Mouse (Mus musculus) ovary, postnatal 14 days (tissue): ENCODE results near the gene Aff1.

Experiments used
- DNase-seq: peaks from one replicate; pipeline ENCODE4 v3.0.0; 2022; ENCODE audit warnings: low spot score

Aff1 gene

DNA sequence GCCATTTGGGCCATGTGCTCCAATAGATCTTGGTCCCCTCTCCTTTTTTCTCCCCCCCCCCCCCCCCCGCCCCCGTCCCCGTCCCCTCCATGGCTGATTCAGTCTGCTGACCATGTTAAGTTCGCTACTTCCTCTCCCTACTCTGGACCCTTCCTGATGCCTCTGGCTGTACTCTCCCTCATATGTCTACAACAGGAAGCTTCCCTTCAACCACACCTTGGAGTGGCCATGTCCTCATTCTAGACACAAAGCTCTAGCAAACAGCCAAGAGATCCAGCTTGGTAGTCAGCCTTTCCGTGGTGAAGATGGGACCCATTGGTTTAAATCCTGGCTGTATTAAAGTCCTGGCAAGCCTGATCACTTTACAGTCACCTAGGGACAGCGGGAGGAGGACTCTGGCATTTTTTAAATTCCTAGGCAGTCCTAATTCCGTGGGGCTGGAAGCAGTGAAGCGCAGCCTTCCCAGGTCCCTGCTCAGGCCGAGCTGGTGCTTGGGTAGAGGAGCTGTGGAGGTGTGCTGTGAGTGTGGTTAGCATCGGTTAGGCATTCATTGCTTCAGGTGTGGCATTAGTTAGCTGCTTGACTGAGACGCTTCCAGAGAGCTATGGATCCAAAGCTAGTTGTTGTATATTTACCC is 144.1 kb downstream of the Aff1 start:
- no peak for DNase-seq

DNA sequence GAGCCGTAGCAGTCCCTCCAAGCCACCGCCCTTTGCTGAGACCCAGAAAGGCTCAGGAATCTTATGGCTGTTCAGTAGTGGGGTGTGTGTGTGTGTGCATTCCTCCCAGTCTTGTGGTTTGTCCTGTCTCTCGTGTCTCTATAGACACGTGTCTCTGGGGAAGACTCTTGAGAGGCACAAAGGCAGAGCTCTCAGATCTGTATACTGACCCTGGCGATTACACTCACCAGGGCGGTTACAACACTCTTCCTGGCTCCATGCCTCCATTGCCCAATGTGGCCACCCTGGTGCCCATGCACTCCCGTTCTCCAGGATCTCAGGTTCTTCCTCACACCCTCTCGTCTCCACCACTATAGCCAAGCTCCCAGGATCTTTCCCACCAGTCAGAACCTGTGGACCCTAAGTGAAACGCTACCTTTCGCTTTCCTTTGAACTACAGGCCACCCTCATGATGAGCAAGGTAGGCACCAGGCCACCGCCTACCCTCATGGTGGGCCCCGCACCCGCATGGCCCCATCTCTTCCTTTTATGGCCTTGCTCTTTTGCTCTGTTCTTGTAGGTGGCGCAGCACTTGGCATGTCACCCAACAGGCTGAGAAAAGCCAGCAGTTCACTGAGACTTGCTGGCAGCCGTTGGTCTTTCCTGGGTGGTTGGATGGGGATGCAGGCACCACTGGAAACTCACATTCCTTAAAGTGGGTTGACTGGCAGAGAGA is 146.5 kb downstream of the Aff1 start:
- no peak for DNase-seq

DNA sequence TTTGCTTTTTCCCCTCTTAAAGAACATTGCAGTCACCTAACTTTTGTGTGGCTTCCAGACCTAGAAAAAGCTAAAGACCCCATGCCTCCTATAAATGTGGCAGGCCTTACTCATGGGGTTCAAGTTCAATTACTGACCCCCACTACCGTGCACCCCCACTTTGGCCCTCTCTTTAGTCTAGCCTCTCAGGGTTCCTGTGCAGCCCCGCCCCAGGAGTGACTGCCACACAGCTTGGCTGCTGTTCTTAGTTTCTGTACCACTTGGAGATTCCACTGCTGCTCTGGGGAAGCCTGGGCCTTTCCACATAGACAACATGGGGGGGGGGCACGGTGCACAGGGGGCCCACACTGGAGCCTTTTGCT is 147.1 kb downstream of the Aff1 start:
- no peak for DNase-seq

DNA sequence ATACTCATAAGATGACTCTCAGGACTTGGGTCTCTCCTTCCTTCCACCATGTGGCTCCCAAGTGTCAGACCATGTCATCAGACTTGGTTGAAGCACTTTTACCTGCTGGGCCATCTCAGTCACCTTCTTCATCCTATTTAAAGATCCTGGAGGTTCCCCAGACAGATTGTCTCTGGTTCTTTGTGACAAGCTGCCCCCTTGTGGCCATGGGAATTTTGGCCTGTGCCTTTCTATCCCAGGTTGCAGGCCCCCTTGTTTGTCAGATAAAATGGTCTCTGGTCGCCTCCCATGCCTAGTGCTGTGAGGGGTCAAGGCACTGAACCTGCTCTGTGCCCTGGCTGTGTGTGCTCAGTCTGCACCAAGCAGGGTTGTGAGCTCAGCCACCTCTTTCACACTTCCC is 151.8 kb downstream of the Aff1 start:
- peak; percentile 32 for DNase-seq

DNA sequence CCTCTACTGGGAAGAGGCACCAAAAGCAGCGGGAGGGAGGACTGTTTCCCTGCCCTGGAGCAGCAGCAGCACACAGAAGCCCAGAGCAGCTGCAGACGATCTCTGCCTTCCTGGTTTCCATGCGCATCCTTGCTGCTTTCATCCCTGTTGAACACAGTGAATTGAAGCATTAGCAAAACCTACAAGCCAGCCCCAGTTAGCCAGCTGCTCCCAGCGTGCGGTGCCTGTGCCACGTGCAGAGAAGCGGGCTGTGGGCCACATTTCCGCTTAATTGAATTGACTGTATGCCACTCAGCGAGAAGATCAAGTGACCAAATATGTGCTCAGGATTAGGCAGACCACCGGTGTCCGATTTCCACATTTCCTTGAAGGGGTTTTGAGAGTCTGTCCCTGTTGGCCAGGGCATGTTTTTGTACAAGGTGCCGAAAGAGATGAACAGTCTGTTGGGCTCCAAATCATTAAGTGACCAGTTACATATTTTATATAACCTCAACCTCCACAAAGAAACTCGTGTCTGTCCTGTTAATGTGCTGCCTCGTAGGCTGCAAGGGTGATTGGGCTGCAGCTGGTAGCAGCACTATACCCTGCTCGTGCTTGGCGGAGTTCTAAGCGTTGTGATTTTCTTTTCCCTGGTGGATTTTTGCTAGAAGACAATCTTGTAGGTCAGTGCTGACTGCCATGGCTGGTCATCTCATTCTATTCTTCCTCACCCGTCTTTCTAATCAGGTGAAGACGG is 153.4 kb downstream of the Aff1 start:
- DNase-seq, result no peak

DNA sequence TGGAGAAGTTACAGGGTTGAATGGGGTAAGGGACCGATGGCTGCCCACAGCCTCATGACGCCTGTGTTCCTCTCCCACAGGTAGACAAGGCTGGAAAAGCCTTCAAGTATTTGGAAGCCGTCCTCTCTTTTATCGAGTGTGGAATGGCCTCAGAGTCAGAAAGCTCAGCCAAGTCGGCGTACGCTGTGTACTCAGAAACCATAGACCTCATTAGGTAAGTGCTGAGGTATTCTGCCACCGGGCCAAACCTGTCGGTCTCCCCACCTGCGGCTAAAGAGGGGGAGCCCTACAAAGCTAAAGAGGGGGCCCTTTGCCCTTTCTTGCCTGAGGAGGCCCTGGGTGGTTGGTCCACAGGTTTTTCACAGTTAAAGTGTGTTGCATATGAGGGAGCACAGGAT is 154.0 kb downstream of the Aff1 start:
- DNase-seq, result no peak

DNA sequence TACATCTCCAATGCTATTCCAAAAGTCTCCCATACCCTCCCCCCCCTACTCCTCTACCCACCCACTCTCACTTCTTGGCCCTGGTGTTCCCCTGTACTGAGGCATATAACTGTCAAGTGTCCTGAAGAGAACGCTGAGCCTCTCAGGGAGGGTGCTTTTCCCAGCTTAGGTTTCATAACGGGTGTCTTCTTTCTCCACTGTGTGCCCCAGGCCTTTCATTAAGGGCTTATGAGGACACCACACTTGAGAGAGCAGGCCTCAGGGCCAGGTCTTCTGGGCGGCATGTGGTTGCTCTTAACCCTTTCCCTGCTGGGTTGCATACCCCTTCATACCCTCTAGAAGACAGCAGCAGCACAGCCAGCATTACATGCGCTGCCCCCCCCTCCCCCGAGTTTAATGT is 154.4 kb downstream of the Aff1 start:
- DNase-seq, result no peak

DNA sequence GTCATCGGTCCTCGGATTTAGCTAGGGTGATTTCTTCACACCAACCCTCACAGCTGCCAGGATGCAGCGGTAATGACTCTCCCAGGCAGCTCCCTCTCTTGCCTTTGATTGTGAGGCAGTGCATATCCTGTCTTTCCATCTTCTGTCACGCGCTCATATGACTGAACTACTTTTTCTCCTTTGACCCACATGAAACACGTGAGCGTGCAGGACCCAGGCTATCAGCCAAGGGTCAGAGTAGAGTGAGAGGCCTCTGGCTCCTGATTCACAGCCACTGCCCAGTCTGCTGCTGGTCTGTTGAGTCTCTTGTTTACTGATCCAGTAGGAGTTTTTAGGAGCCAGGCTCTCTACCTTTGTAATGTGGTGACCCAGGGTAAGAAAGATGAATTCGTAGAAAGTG is 156.4 kb downstream of the Aff1 start:
- DNase-seq, result no peak

DNA sequence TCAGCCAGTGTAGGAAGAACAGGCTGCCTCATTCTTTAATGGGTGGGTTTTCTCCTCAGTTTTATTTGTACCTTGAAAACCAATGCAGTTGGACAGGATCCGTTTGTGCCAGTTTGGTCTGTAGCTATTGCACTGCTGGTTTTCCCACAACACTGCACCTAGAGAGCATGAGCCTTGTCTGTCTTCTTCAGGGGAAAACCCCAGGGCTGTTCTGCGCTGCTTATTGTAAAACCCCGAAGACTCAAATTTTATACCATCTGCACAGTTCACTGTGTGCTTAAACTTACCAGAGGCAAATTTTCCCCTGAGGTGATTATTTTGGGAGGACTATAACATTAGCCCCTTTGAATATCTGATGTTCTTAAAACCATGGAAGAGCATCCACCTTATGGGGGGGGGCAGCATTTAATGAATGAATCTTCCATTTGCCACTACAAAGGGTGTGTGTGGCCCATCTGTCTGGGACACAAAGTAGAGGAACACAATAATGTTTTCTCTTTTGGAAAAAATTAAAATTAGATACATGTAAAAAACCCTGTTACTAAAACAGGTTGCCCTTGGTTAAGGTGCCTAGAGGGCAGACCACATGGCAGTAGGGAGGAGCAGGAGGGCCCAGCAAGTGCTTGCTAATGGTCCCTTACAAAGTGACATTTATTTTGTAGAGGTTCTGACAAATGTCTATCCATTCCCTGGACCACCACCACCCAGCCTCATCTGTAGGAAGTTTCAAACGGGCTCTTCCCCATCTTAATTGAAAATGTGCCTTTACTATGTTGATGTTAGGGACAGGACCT is 160.8 kb downstream of the Aff1 start:
- no peak for DNase-seq

DNA sequence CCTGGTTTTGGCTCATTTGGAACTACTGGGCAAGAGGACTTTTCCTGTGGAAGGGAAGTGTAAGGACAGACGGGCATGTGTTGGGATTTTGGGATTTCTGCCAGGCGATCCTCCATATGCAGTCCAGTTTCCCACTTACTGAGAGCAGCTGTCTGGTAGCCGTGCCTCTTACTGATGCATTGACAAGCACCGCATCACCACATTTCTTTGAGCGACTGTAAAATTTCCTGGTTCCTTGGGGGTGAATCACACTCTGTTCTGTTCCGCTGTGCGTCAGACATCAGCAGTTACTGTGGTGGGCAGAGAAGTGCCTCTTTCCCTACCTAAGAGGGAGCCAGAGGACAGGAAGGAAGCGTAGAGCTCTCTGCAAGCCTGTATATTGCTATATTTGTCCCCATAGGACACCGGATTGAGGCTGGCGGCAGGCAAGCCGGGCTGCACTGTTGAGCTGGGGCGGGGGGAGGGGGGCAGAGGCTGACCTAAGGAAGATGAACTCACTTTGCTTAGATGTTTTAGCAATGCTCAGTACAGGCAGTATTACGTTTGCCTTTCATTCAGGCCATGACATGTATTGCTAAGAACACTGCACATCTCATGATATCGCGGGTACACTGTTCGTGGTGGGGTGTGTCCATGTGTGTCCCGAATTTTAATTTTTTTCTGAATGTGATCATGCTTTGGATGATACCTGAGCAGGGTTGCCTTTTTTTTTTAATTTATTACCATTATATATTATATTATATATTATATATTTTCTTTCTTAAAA is 162.1 kb downstream of the Aff1 start:
- no peak for DNase-seq

DNA sequence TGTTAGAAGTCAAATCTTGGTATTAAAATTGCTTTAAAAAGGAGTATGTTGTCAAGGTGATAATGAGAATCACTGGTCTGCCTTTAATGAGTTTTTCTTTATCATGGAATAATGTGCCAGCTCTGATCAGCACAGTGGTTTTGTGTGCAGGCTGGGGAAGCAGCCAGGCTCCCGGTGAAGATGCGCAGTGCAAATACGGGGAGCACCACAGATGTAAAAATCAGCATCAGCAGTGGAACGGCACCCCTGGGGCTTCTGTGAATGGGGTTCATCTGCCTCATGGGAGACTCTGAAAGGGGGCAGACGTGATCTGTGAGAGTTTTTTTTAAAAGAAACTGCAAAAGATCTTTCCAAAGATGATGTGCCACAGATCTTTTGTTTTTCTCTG is 162.6 kb downstream of the Aff1 start:
- DNase-seq, result no peak

DNA sequence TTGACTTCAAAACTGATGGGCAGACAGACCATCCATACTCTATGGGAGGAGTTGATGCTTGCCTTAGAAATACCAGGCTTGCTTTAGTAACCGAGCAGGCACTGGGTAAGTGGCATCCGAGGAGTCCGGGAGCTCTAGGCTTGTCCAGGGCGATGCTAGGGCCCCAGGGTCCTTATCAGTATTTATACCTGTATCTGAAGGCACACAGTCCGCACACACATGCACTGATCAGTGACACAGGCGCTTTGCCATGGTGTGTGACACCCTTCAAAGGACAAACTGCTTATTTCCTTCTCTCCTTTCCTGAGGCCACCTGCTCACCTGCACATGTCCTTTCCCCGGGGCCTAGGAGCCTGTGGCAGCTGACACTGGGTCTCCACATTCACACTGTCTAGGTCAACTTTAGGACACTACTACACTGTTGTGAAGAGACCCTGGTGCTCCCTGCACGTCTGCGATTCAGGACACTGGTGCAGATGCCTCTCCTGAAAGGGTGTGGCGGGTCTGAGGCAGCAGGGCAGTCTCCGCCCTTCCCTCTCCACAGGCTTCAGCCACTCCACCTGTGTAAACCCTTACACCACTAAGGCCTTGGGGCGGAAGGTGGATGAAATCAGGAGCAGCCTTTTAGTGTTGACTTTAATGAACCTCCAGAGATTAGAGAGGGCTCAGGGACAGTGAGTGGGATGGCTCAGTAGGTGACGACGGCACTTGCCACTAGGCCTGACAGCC is 163.5 kb downstream of the Aff1 start:
- DNase-seq, result no peak

DNA sequence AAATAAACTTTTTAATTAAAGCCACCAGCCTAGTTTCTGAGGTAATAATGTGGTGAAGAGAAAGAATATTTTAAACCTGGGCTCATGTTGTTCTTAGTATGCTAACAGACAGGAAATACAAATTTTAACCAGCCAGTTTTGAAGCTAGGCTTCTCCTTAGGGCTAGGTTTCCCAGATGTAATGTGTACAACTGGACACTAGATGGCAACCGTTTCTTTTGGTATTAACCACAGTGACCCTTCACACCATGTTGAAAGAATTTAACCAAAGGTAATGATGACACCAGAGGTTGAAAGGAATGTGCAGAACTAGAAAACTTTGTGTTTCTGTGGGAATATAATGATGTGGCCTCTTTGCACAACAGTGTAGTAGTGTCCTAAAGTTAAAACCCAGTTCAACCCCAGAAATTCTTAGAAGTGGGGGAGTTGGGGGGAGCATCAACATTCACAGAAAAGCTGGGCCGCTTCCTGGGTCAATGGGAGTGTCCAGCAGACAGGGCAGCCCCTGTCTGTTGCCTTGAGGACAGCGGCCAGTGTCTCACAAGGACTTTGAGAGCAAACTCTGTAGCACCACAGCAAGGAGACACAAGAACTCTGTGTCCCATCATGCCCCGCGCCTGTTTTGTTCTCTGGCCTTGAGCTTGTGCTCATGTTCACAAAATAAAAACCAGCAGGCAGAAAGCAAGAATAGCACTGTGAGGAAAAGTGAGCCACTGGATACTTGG is 164.3 kb downstream of the Aff1 start:
- DNase-seq, result peak; percentile 52

DNA sequence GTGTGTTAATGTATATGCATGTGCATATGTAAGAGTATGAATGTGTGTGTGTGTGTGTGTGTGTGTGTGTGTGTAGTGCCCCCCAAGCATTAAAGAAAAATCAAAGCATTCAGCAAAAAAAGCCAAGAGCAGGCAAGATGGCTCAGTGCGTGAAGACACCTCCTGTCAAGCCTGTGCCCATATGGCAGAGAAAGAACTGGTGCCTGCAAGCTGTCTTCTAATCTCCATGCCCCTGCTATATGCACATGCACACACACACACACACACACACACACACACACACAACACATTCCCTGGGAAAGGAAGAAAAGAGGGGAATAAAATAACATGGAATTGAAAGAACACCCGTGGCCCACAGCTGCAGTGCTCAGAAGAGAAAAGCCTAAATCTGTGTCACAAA is 165.0 kb downstream of the Aff1 start:
- DNase-seq, result no peak

DNA sequence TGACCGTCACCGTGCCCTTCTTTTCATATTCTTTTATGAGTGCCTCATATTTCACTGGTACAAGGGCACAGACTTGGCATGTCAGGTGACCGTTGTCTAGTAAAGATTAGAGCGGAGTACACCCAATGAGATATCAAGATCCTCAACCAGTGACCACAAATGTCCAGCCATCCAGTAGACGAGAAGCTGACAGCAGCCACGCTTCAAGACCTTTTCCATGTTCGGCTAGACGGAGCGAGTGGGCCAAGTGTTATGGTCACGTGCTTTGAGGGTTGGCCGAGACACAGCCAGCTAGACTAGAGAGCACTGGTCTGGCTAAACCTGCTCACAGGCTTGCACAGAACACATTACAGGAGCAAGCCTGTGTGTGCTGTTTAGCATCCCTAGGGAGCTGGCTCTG is 168.4 kb downstream of the Aff1 start:
- DNase-seq, result no peak

DNA sequence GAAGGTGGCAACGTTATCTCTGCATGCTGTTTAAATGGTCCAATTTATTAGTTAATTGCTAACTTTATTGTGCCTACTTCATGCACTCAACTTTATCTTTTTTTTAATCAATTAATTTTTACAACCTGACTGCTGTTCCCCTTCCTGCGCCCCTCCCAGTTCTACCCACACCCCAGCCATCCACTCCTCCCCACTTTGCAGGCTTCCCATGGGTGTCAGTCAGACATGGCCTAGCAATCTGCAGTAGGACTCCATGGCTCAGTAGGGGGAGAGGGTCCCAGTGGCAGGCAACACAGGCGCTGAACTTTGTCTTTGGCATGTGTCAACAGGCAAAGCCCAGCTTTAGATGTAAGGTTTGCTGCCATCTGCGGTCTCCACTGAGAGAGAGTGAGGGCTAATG is 171.6 kb downstream of the Aff1 start:
- DNase-seq, result no peak

DNA sequence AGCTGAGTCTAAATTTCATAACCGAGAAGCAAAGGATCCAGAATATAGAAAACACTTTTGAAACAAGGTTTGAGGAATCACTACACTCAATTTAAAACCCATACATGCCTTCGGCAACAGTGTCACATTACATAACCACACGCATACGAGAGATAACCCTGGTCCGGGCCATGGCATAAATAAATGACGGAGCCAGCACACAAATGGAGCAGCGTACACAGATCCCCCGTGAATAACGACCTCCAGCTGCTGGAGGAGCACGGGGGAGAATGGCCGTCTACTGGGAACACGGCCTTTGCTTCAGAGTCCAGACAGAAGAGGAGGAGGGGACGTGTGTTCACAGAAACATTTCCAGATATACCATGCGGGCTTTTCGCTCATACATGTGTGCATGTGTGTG is 197.6 kb downstream of the Aff1 start:
- DNase-seq, result no peak

DNA sequence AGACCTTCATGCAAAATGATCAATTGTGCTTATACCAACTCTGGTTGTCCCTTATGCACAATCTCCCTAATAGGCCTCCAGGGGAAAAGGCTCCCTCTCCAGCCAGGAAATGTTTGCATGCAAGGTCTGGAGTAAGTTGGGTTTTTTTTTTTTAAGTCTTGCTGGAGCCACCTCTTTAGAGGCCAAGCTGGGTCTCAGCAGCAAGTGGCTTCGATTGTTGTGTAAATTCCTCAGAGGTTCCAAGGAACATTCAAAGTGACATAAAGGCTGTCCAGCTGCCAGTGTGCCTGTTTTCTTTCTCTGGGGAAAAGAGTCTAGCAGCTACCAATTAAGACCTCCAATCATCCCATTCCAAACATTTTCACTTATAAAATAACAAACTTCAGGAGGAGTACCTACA is 206.1 kb downstream of the Aff1 start:
- DNase-seq, result no peak
